ENCODE assay signal across 10 mouse cellular contexts in the genomic region with DNA sequence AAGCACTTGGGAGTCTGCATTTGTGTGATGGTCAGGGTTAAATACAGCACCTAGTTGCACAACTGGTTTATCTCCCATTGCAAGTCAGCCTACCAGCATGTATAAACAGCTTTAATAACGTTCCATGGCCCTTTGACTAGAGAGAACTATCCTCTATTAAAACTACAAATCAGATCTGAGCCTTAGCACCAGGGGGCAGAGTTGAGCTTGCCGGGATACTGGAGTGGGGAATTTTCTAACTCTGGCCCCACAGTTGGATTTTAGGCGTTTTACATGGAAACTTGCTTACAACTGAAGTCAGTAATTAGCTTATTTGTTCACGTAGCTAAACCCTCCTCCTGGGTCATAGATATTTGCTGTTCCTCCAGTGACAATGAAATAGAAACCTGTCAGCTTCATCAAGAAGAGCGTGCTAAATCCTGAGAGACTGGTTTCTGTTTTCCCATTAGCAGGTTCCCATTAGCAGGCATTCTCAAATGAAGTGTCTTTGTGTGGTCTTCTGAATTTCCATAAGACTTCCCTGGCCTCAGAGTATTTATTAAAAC. TPM values are rescaled to one million over a fixed set of nuclear protein-coding genes. Genes with fewer than 3 reads are reported as not detected.
DNase-seq lines count a peak whose midpoint lies in the region; ATAC-seq and TF ChIP-seq lines count a peak whose summit lies in the region.
"Had no signal": no experiment of that assay in that cellular context is flagged by ENCODE, and none has a peak within 500 bp of the region (broad histone marks: within the 10 kb centered on the region; RNA-seq: fewer than 3 reads in every experiment).

No protein-coding gene starts in this region.

- TF ChIP-seq CTCF in thymus, adult 2 months (IDR thresholded peaks at IDR 0.05; ENCODE audit: borderline replicate concordance, control insufficient read depth, extremely low read depth, insufficient read depth, low read length, poor library complexity), result no peak

- no peak overlapping the region for H3K27ac ChIP-seq in midbrain, embryonic 12.5 days (replicated peaks)
- no peak overlapping the region for H3K27ac ChIP-seq in midbrain, embryonic 10.5 days (replicated peaks)
- no peak overlapping the region for H3K27ac ChIP-seq in thymus, adult 2 months (ENCODE audit: control insufficient read depth, insufficient read depth, low read length)
- H3K27ac ChIP-seq: embryonic facial prominence, embryonic 12.5 days; limb, embryonic 13.5 days had no signal

- no peak for TF ChIP-seq POLR2A in thymus, adult 2 months (IDR thresholded peaks at IDR 0.05; ENCODE audit: control insufficient read depth, extremely low read depth, insufficient read depth, low read length, poor library complexity)

- H3K9me3 ChIP-seq in midbrain, embryonic 12.5 days, result no peaks in the 10 kb centered on the region
- no peaks in the 10 kb centered on the region for H3K9me3 ChIP-seq in midbrain, embryonic 10.5 days (replicated peaks)
- H3K9me3 ChIP-seq: embryonic facial prominence, embryonic 12.5 days; limb, embryonic 13.5 days had no signal

- no peak overlapping the region for H3K4me2 ChIP-seq in midbrain, embryonic 12.5 days (replicated peaks)
- H3K4me2 ChIP-seq: embryonic facial prominence, embryonic 12.5 days; limb, embryonic 13.5 days had no signal

- no peaks in the 10 kb centered on the region for H3K27me3 ChIP-seq in midbrain, embryonic 12.5 days
- no peaks in the 10 kb centered on the region for H3K27me3 ChIP-seq in midbrain, embryonic 10.5 days (ENCODE audit: low read depth, poor library complexity, severe bottlenecking)
- H3K27me3 ChIP-seq in thymus, adult 2 months (ENCODE audit: control insufficient read depth, insufficient read depth, low read length), result no peaks in the 10 kb centered on the region
- H3K27me3 ChIP-seq: embryonic facial prominence, embryonic 12.5 days; limb, embryonic 13.5 days had no signal

- DNase-seq in cerebellum, adult 18-20 months, result peak; percentile 55 to 61
- DNase-seq in cerebellum, adult 9-11 months, result no peak
- DNase-seq in midbrain, embryonic 10.5 days (ENCODE audit: low spot score), result no peak
- DNase-seq in embryo, embryonic 10.5 days (ENCODE audit: low spot score), result peak; percentile 70
- DNase-seq in heart, postnatal 36 days, result peak; percentile 58 to 63
- DNase-seq in lung, postnatal 10 days, result peak; percentile 63
- DNase-seq in thymus, adult 2 months, result no peak

- peaks cover 32% of the 10 kb centered on the region; the same call in 1 of the 2 replicates for H3K4me1 ChIP-seq in midbrain, embryonic 12.5 days
- peaks cover 8% of the 10 kb centered on the region; the same call in 1 of the 2 replicates for H3K4me1 ChIP-seq in midbrain, embryonic 10.5 days
- no peaks in the 10 kb centered on the region for H3K4me1 ChIP-seq in thymus, adult 2 months (replicated peaks; ENCODE audit: control insufficient read depth, insufficient read depth, low read length)

- 0 out of 2 replicates have a peak, but pooled peaks have one; percentile 8 for ATAC-seq in midbrain, embryonic 12.5 days (ENCODE audit: low FRiP score, low read depth)

- no peak overlapping the region for H3K4me3 ChIP-seq in midbrain, embryonic 12.5 days
- H3K4me3 ChIP-seq in midbrain, embryonic 10.5 days, result no peak overlapping the region
- no peak overlapping the region for H3K4me3 ChIP-seq in thymus, adult 2 months (ENCODE audit: control insufficient read depth, insufficient read depth, low read length)
- H3K4me3 ChIP-seq: embryonic facial prominence, embryonic 12.5 days; limb, embryonic 13.5 days had no signal

- WGBS in midbrain, embryonic 12.5 days, result 42% methylated on average over 5 of the region's 5 CpGs
- 56% methylated on average over 5 of the region's 5 CpGs for WGBS in midbrain, embryonic 10.5 days
- WGBS in thymus, adult 2 months, result 84% methylated on average over 5 of the region's 5 CpGs

- H3K36me3 ChIP-seq in midbrain, embryonic 12.5 days, result 0 out of 2 replicates have a peak, but pooled peaks cover 3% of the 10 kb centered on the region
- H3K36me3 ChIP-seq in midbrain, embryonic 10.5 days, result peaks cover 18% of the 10 kb centered on the region
- H3K36me3 ChIP-seq in thymus, adult 2 months (ENCODE audit: control insufficient read depth, insufficient read depth, low read length), result peaks cover 20% of the 10 kb centered on the region

- intact Hi-C loops in heart, postnatal 36 days (cut with DNase I), result no loop called here

- H3K9ac ChIP-seq in midbrain, embryonic 12.5 days (replicated peaks), result no peak overlapping the region
- H3K9ac ChIP-seq: embryonic facial prominence, embryonic 12.5 days; limb, embryonic 13.5 days had no signal

RNA-seq across cellular contexts. Expression of gene Smim20, which starts 8.0 kb away (rescaled TPM):
- polyA plus RNA-seq in midbrain, embryonic 12.5 days (2016; fragmentation: Nextera tagmentation; extraction: Ambion mirVana), result 71.0 and 72.5 TPM in 2 replicates
- 70.9 and 74.1 TPM in 2 replicates for polyA plus RNA-seq in midbrain, embryonic 10.5 days (2016; fragmentation: Nextera tagmentation; extraction: Ambion mirVana)
- total RNA-seq in heart, postnatal 36 days (2021), result 100 to 1,000 TPM in 1 of 2 experiments, 10 to 100 TPM in 1; 95.9 to 107 TPM
- polyA plus RNA-seq in thymus, adult 2 months (2012; rRNA removed), result 37.4 and 52.3 TPM in 2 replicates

Comparison
In these comparisons a context has a peak if more than half of its experiments do, and no peak if none do; other contexts are left out.
1. DNase-seq: peak in cerebellum, adult 18-20 months (2 of 2), embryo, embryonic 10.5 days (single experiment), heart, postnatal 36 days (2 of 2) and lung, postnatal 10 days (single experiment); none in cerebellum, adult 9-11 months (single experiment), midbrain, embryonic 10.5 days (single experiment) and thymus, adult 2 months (single experiment).